Mouse (Mus musculus) liver, embryonic 16.5 days (tissue): ENCODE results near the gene Eif1ad. TPM values are rescaled to one million over a fixed set of nuclear protein-coding genes. Genes with fewer than 3 reads are reported as not detected.
"Not testable (repeated sequence)": the region's sequence is repeated elsewhere in the genome, so short reads cannot be mapped to it uniquely, and the experiment has no call there.

Experiments
- ATAC-seq: fragments of 200-750 bp; cut with Nextera tagmentation; 2 replicates; pipeline ENCODE4 v1.8.0; 2017; ENCODE audit warnings: low read depth, mild to moderate bottlenecking, moderate number of reproducible peaks, moderate library complexity
- H3K27ac ChIP-seq: fragments of 300-500 bp; sonication (generic); 2 replicates; pipeline ENCODE4 v1.5.1; 2014; ENCODE audit warnings: mild to moderate bottlenecking, low read length
- H3K27me3 ChIP-seq: fragments of 300-500 bp; sonication (generic); 2 replicates; pipeline ENCODE4 v1.6.1; 2014; ENCODE audit warnings: low read depth, low read length, mixed read lengths; ENCODE audit not compliant: control insufficient read depth, insufficient read depth
- H3K36me3 ChIP-seq: fragments of 300-500 bp; sonication (generic); 2 replicates; pipeline ENCODE4 v1.6.1; 2014; ENCODE audit warnings: mild to moderate bottlenecking; ENCODE audit not compliant: control insufficient read depth, insufficient read depth
- H3K4me1 ChIP-seq: fragments of 300-500 bp; sonication (generic); 2 replicates; pipeline ENCODE4 v1.6.1; 2014; ENCODE audit warnings: low read depth, low read length, mixed read lengths; ENCODE audit not compliant: control insufficient read depth
- H3K4me2 ChIP-seq: fragments of 300-500 bp; sonication (generic); 2 replicates; pipeline ENCODE4 v1.6.1; 2014; ENCODE audit warnings: low read depth, low read length, mixed read lengths
- H3K4me3 ChIP-seq: fragments of 300-500 bp; sonication (generic); 2 replicates; pipeline ENCODE4 v1.5.1; 2014; ENCODE audit warnings: low read depth, mild to moderate bottlenecking, low read length
- H3K9ac ChIP-seq: fragments of 300-500 bp; sonication (generic); 2 replicates; pipeline ENCODE4 v1.6.1; 2014; ENCODE audit warnings: low read depth, low read length
- H3K9me3 ChIP-seq: fragments of 300-500 bp; sonication (generic); replicated peaks from 2 replicates; pipeline ENCODE4 v1.6.1; 2016; ENCODE audit warnings: low read length; ENCODE audit not compliant: control insufficient read depth
- WGBS: fragments of 180-500 bp; shearing (Covaris S2); extraction: QIAGEN DNeasy Blood & Tissue Kit; methylation state at CpG from one replicate; pipeline ENCODE4 v1.1.7; 2014; ENCODE audit not compliant: insufficient replicate concordance; 5-methylcytosine and 5-hydroxymethylcytosine counted together
- polyA plus RNA-seq: library from polyadenylated mRNA; unstranded; fragments of >200 nt; fragmentation: Nextera tagmentation; extraction: Ambion mirVana; gene quantifications from 2 replicates; pipeline ENCODE4 v1.2.1, GENCODE M21; 2015

Gene Eif1ad
- polyA plus RNA-seq, 1 experiment from 2014 or later, result 22.4 TPM

GRCm38 (mm10) chr19:5348064-5348463 lies 18.5 kb upstream of the Eif1ad start:
- no peak for ATAC-seq
- peaks cover 5% of the 10 kb centered on the region; the same call in 1 of the 2 replicates for H3K4me1 ChIP-seq
- WGBS, result 51% methylated on average over 6 of the region's 6 CpGs
- H3K27ac ChIP-seq, result no peak overlapping the region
- H3K36me3 ChIP-seq, result no peaks in the 10 kb centered on the region
- H3K9ac ChIP-seq, result no peak overlapping the region
- no peak overlapping the region for H3K4me2 ChIP-seq
- no peak overlapping the region for H3K4me3 ChIP-seq
- H3K27me3 ChIP-seq, result no peaks in the 10 kb centered on the region
- H3K9me3 ChIP-seq, result no peaks in the 10 kb centered on the region

GRCm38 (mm10) chr19:5348526-5349501 lies 17.7 kb upstream of the Eif1ad start:
- ATAC-seq, result no peak
- WGBS, result 4% methylated on average over 34 of the region's 34 CpGs

GRCm38 (mm10) chr19:5349502-5349873 lies 17.1 kb upstream of the Eif1ad start, which contains the start of gene Cst6:
Gene Cst6 (minus strand): TSS chr19:5349574.
- Histone ChIP-seq H3K9ac (peak within 1 kb of the TSS; percentile 35; the same call in 1 of the 2 replicates), H3K4me3 (peak within 1 kb of the TSS; percentile 50), H3K4me2 (peak within 1 kb of the TSS; percentile 74)
- not testable (repeated sequence) for H3K9me3 ChIP-seq, H3K27me3 ChIP-seq, ATAC-seq, H3K4me1 ChIP-seq, H3K36me3 ChIP-seq, H3K27ac ChIP-seq
- WGBS, result 54% methylated on average over 6 of the region's 6 CpGs

More at GRCm38 (mm10) chr19:5348526-5349501, 17.7 kb upstream of the Eif1ad start:
- Histone ChIP-seq H3K27ac (no peak overlapping the region), H3K36me3 (no peaks in the 10 kb centered on the region), H3K4me3 (peak overlapping the region; percentile 50), H3K9me3 (no peaks in the 10 kb centered on the region), H3K4me2 (peak overlapping the region; percentile 74), H3K4me1 (peaks cover 5% of the 10 kb centered on the region; the same call in 1 of the 2 replicates), H3K9ac (peak overlapping the region; percentile 35; the same call in 1 of the 2 replicates), H3K27me3 (no peaks in the 10 kb centered on the region)

- no peak overlapping the region for H3K4me3 ChIP-seq
- peaks cover 5% of the 10 kb centered on the region; the same call in 1 of the 2 replicates for H3K4me1 ChIP-seq
- no peak for ATAC-seq
- H3K4me2 ChIP-seq, result no peak overlapping the region
- no peaks in the 10 kb centered on the region for H3K36me3 ChIP-seq
- WGBS, result 67% methylated on average over 2 of the region's 2 CpGs
- H3K27me3 ChIP-seq, result no peaks in the 10 kb centered on the region
- H3K9ac ChIP-seq, result no peak overlapping the region
- no peaks in the 10 kb centered on the region for H3K9me3 ChIP-seq
- no peak overlapping the region for H3K27ac ChIP-seq
These were observed 12.9 kb upstream of the Eif1ad start for GRCm38 (mm10) chr19:5353609-5354008.

GRCm38 (mm10) chr19:5356080-5356479 lies 10.5 kb upstream of the Eif1ad start:
- no peaks in the 10 kb centered on the region for H3K27me3 ChIP-seq
- no peak for ATAC-seq

GRCm38 (mm10) chr19:5362186-5362585 lies 4.4 kb upstream of the Eif1ad start:
- Histone ChIP-seq H3K4me2 (no peak overlapping the region), H3K36me3 (0 out of 2 replicates have a peak, but pooled peaks cover 4% of the 10 kb centered on the region), H3K27ac (no peak overlapping the region), H3K27me3 (no peaks in the 10 kb centered on the region), H3K9me3 (no peaks in the 10 kb centered on the region), H3K4me3 (no peak overlapping the region), H3K4me1 (peaks cover 16% of the 10 kb centered on the region), H3K9ac (no peak overlapping the region)
- 74% methylated on average over 2 of the region's 2 CpGs for WGBS
- no peak for ATAC-seq

More at GRCm38 (mm10) chr19:5356080-5356479, 10.5 kb upstream of the Eif1ad start:
- Histone ChIP-seq H3K9me3 (no peaks in the 10 kb centered on the region), H3K9ac (no peak overlapping the region), H3K4me1 (no peaks in the 10 kb centered on the region), H3K4me3 (no peak overlapping the region), H3K4me2 (no peak overlapping the region), H3K36me3 (no peaks in the 10 kb centered on the region), H3K27ac (no peak overlapping the region)
- no CpG with 5 or more reads among the region's 1 CpGs for WGBS

GRCm38 (mm10) chr19:5364124-5364523 lies 2.4 kb upstream of the Eif1ad start:
- no peak overlapping the region for H3K27ac ChIP-seq
- H3K4me3 ChIP-seq, result no peak overlapping the region
- H3K4me2 ChIP-seq, result no peak overlapping the region
- H3K9ac ChIP-seq, result no peak overlapping the region
- H3K4me1 ChIP-seq, result peaks cover 29% of the 10 kb centered on the region
- no peaks in the 10 kb centered on the region for H3K27me3 ChIP-seq
- no peaks in the 10 kb centered on the region for H3K9me3 ChIP-seq
- no peak for ATAC-seq
- H3K36me3 ChIP-seq, result peaks cover 12% of the 10 kb centered on the region; the same call in 1 of the 2 replicates
- WGBS, result 78% methylated on average over 2 of the region's 2 CpGs

GRCm38 (mm10) chr19:5365751-5366150 lies 790 bp upstream of the Eif1ad start:
- H3K4me2 ChIP-seq, result peak overlapping the region; percentile 90
- 4% methylated on average over 11 of the region's 11 CpGs for WGBS

GRCm38 (mm10) chr19:5367053-5367359 lies 465 bp downstream of the Eif1ad start, which contains the start of gene Banf1:
Gene Banf1 (minus strand): TSS chr19:5367168.
- 0% methylated on average over 33 of the region's 33 CpGs for WGBS
- ATAC-seq, result peak; percentile 1; the same call in 1 of the 2 replicates

More at GRCm38 (mm10) chr19:5365751-5366150, 790 bp upstream of the Eif1ad start:
- Histone ChIP-seq H3K36me3 (peaks cover 26% of the 10 kb centered on the region), H3K4me1 (peaks cover 29% of the 10 kb centered on the region), H3K9ac (peak overlapping the region; percentile 85), H3K27ac (peak overlapping the region; percentile 6; the same call in 1 of the 2 replicates), H3K4me3 (peak overlapping the region; percentile 92), H3K9me3 (no peaks in the 10 kb centered on the region), H3K27me3 (no peaks in the 10 kb centered on the region)
- ATAC-seq, result no peak

More at GRCm38 (mm10) chr19:5367053-5367359, 465 bp downstream of the Eif1ad start, which contains the start of gene Banf1:
- no peaks in the 10 kb centered on the region for H3K9me3 ChIP-seq
- H3K9ac ChIP-seq, result peak within 1 kb of the TSS; percentile 85
- peaks cover 29% of the 10 kb centered on the region for H3K4me1 ChIP-seq
- peaks cover 30% of the 10 kb centered on the region for H3K36me3 ChIP-seq
- peak within 1 kb of the TSS; percentile 90 for H3K4me2 ChIP-seq
- peak within 1 kb of the TSS; percentile 92 for H3K4me3 ChIP-seq
- H3K27ac ChIP-seq, result peak within 1 kb of the TSS; percentile 91
- no peaks in the 10 kb centered on the region for H3K27me3 ChIP-seq
